Mouse (Mus musculus): ENCODE data around the gene Map2k7.
"Not testable (repeated sequence)": the region's sequence is repeated elsewhere in the genome, so short reads cannot be mapped to it uniquely, and the experiment has no call there.

Gene Map2k7

GRCm38 (mm10) chr8:4226739-4227347 is 11.7 kb upstream of the Map2k7 start, which contains the start of gene Lrrc8e:
Gene Lrrc8e, plus strand, starts transcription at chr8:4226827.
- peak in 1 of 2 experiments; percentile 10 for DNase-seq

GRCm38 (mm10) chr8:4227919-4228318 is 10.6 kb upstream of the Map2k7 start:
- no peak for DNase-seq

GRCm38 (mm10) chr8:4229784-4230183 is 8.8 kb upstream of the Map2k7 start:
- DNase-seq, result no peak

GRCm38 (mm10) chr8:4230612-4231351 is 7.8 kb upstream of the Map2k7 start:
- DNase-seq, result no peak

- DNase-seq, result no peak
Measured at GRCm38 (mm10) chr8:4237814-4238433, 616 bp upstream of the Map2k7 start.

GRCm38 (mm10) chr8:4239193-4239890 is 802 bp downstream of the Map2k7 start:
- no peak for DNase-seq

- no peak for DNase-seq
Measured at GRCm38 (mm10) chr8:4245061-4245460, 6.5 kb downstream of the Map2k7 start.

- peak in 1 of 2 experiments; percentile 40 for DNase-seq
Measured at GRCm38 (mm10) chr8:4245737-4246136, 7.2 kb downstream of the Map2k7 start.

GRCm38 (mm10) chr8:4247241-4247640 is 8.7 kb downstream of the Map2k7 start:
- no peak for DNase-seq

GRCm38 (mm10) chr8:4247951-4248540 is 9.5 kb downstream of the Map2k7 start, which contains the start of gene Tgfbr3l:
Gene Tgfbr3l, plus strand, starts transcription at chr8:4248214.
- no peak for DNase-seq

- DNase-seq, result peak in 1 of 2 experiments; percentile 19
Measured at GRCm38 (mm10) chr8:4249213-4249612, 10.7 kb downstream of the Map2k7 start.

GRCm38 (mm10) chr8:4250306-4250970 is 11.9 kb downstream of the Map2k7 start:
- peak; percentile 85 to 92 for DNase-seq

GRCm38 (mm10) chr8:4252116-4252760 is 13.7 kb downstream of the Map2k7 start:
- DNase-seq, result peak in 1 of 2 experiments; percentile 6

GRCm38 (mm10) chr8:4252934-4253841 is 14.6 kb downstream of the Map2k7 start, which contains the start of gene Snapc2:
Gene Snapc2, plus strand, starts transcription at chr8:4253080.
- DNase-seq, result peak; percentile 95 to 97

- DNase-seq, result peak; percentile 77 to 90
Measured at GRCm38 (mm10) chr8:4254001-4254400, 15.5 kb downstream of the Map2k7 start.

- DNase-seq, result not testable (repeated sequence)
Measured at GRCm38 (mm10) chr8:4255471-4255870, 16.9 kb downstream of the Map2k7 start.

GRCm38 (mm10) chr8:4256911-4257310 is 18.4 kb downstream of the Map2k7 start:
- peak in 1 of 2 experiments; percentile 4 for DNase-seq

- peak in 1 of 2 experiments; percentile 2 for DNase-seq
Measured at GRCm38 (mm10) chr8:4257350-4257749, 18.8 kb downstream of the Map2k7 start.

GRCm38 (mm10) chr8:4258233-4258632 is 19.7 kb downstream of the Map2k7 start:
- peak; percentile 64 to 78 for DNase-seq

- peak in 1 of 2 experiments; percentile 42 for DNase-seq
Measured at GRCm38 (mm10) chr8:4258678-4259077, 20.1 kb downstream of the Map2k7 start.

Measured in cerebellum, postnatal 25 days (tissue).